Mouse (Mus musculus) ES-Bruce4 (cell line): ENCODE results near the gene Otulin. TPM values are rescaled to one million over a fixed set of nuclear protein-coding genes. Genes with fewer than 3 reads are reported as not detected.

Source experiments
- H3K27ac ChIP-seq: 2 replicates; pipeline ENCODE4 v1.5.1; 2012; ENCODE audit warnings: low read length, inconsistent platforms; ENCODE audit not compliant: insufficient read depth
- H3K27me3 ChIP-seq: 2 replicates; pipeline ENCODE4 v1.6.1; 2012; ENCODE audit warnings: mild to moderate bottlenecking, low read length, inconsistent platforms; ENCODE audit not compliant: control insufficient read depth, poor library complexity, insufficient read depth, severe bottlenecking
- H3K36me3 ChIP-seq: 2 replicates; pipeline ENCODE4 v1.6.1; 2012; ENCODE audit warnings: inconsistent platforms, mild to moderate bottlenecking, low read length, moderate library complexity; ENCODE audit not compliant: control insufficient read depth, poor library complexity, insufficient read depth, severe bottlenecking
- H3K4me1 ChIP-seq: one replicate; pipeline ENCODE4 v1.8.1; 2011; ENCODE audit warnings: low read length; ENCODE audit not compliant: control insufficient read depth, insufficient read depth
- H3K4me3 ChIP-seq: 2 replicates; pipeline ENCODE4 v1.5.1; 2011; ENCODE audit warnings: low read depth, mild to moderate bottlenecking, low read length
- H3K9ac ChIP-seq: 2 replicates; pipeline ENCODE4 v1.6.1; 2012; ENCODE audit warnings: low read depth, mild to moderate bottlenecking, inconsistent platforms; ENCODE audit not compliant: poor library complexity, severe bottlenecking
- H3K9me3 ChIP-seq: replicated peaks from 2 replicates; pipeline ENCODE4 v1.6.1; 2012; ENCODE audit warnings: mild to moderate bottlenecking, low read length, inconsistent platforms; ENCODE audit not compliant: control insufficient read depth, poor library complexity, insufficient read depth, severe bottlenecking
- CTCF ChIP-seq: IDR thresholded peaks from one replicate; pipeline ENCODE4 v1.8.1; 2011; ENCODE audit warnings: low read depth, low read length
- EP300 ChIP-seq: IDR thresholded peaks from 2 replicates; pipeline ENCODE4 v1.6.1; 2011; ENCODE audit warnings: low read depth, low read length; ENCODE audit not compliant: insufficient read depth
- POLR2A ChIP-seq: IDR thresholded peaks from one replicate; pipeline ENCODE4 v1.8.1; 2011; ENCODE audit warnings: low read length; ENCODE audit not compliant: insufficient read depth
- polyA plus RNA-seq: library from polyadenylated mRNA; stranded (reverse); fragments of >200 nt; gene quantifications from 2 replicates; pipeline ENCODE4 v1.2.4, GENCODE M21; 2011; ENCODE audit warnings: low read depth; ENCODE audit not compliant: missing spikeins, insufficient read depth, insufficient read length

Otulin gene
- polyA plus RNA-seq: 17.1 and 17.3 TPM in 2 replicates

GRCm38 (mm10) chr15:27630601-27631383 is at the start of gene Otulin:
Gene Otulin, minus strand, starts transcription at chr15:27630693.
- peak within 1 kb of the TSS; percentile 16; the same call in 1 of the 2 replicates for H3K27ac ChIP-seq
- H3K9me3 ChIP-seq: no peaks in the 10 kb centered on the region
- H3K4me1 ChIP-seq: no peaks in the 10 kb centered on the region
- H3K36me3 ChIP-seq: no peaks in the 10 kb centered on the region; the same call in 1 of the 2 replicates
- peak; percentile 92 for TF ChIP-seq POLR2A
- TF ChIP-seq EP300: peak; percentile 50; the same call in 1 of the 2 replicates
- TF ChIP-seq CTCF: no peak
- peak within 1 kb of the TSS; percentile 83 for H3K4me3 ChIP-seq
- H3K27me3 ChIP-seq: no peaks in the 10 kb centered on the region
- H3K9ac ChIP-seq: peak within 1 kb of the TSS; percentile 81

- Histone ChIP-seq H3K36me3 (no peaks in the 10 kb centered on the region), H3K4me3 (no peak overlapping the region), H3K9me3 (no peaks in the 10 kb centered on the region), H3K9ac (no peak overlapping the region), H3K27me3 (no peaks in the 10 kb centered on the region), H3K27ac (no peak overlapping the region), H3K4me1 (no peaks in the 10 kb centered on the region)
- TF ChIP-seq POLR2A (no peak), EP300 (no peak), CTCF (no peak)
These were observed 48.0 kb upstream of the Otulin start for GRCm38 (mm10) chr15:27678511-27678910.

- no peaks in the 10 kb centered on the region for H3K4me1 ChIP-seq
- no peaks in the 10 kb centered on the region for H3K36me3 ChIP-seq
- H3K9me3 ChIP-seq: no peaks in the 10 kb centered on the region
- TF ChIP-seq EP300: no peak
- TF ChIP-seq POLR2A: no peak
- no peak for TF ChIP-seq CTCF
- H3K4me3 ChIP-seq: no peak overlapping the region
- H3K9ac ChIP-seq: no peak overlapping the region
- no peaks in the 10 kb centered on the region for H3K27me3 ChIP-seq
- no peak overlapping the region for H3K27ac ChIP-seq
These were observed 47.3 kb upstream of the Otulin start for GRCm38 (mm10) chr15:27677801-27678200.

GRCm38 (mm10) chr15:27676211-27676610 is 45.7 kb upstream of the Otulin start:
- H3K27me3 ChIP-seq: no peaks in the 10 kb centered on the region
- H3K9ac ChIP-seq: no peak overlapping the region
- no peaks in the 10 kb centered on the region for H3K4me1 ChIP-seq
- no peak overlapping the region for H3K27ac ChIP-seq
- H3K4me3 ChIP-seq: no peak overlapping the region
- no peaks in the 10 kb centered on the region for H3K36me3 ChIP-seq
- TF ChIP-seq EP300: no peak
- TF ChIP-seq CTCF: no peak
- TF ChIP-seq POLR2A: no peak
- H3K9me3 ChIP-seq: no peaks in the 10 kb centered on the region

- Histone ChIP-seq H3K4me1 (no peaks in the 10 kb centered on the region), H3K36me3 (no peaks in the 10 kb centered on the region)
- no peak for TF ChIP-seq CTCF
- no peak for TF ChIP-seq EP300
- no peak for TF ChIP-seq POLR2A
These were observed 44.6 kb upstream of the Otulin start for GRCm38 (mm10) chr15:27675122-27675521.

GRCm38 (mm10) chr15:27674041-27674440 is 43.5 kb upstream of the Otulin start:
- TF ChIP-seq EP300 (no peak), POLR2A (no peak), CTCF (no peak)
- H3K9me3 ChIP-seq: no peaks in the 10 kb centered on the region
- H3K4me1 ChIP-seq: no peaks in the 10 kb centered on the region
- no peaks in the 10 kb centered on the region for H3K36me3 ChIP-seq
- no peak overlapping the region for H3K9ac ChIP-seq
- no peak overlapping the region for H3K4me3 ChIP-seq
- no peaks in the 10 kb centered on the region for H3K27me3 ChIP-seq
- no peak overlapping the region for H3K27ac ChIP-seq

More at GRCm38 (mm10) chr15:27675122-27675521, 44.6 kb upstream of the Otulin start:
- H3K9ac ChIP-seq: no peak overlapping the region
- H3K27me3 ChIP-seq: no peaks in the 10 kb centered on the region
- H3K27ac ChIP-seq: no peak overlapping the region
- no peak overlapping the region for H3K4me3 ChIP-seq
- no peaks in the 10 kb centered on the region for H3K9me3 ChIP-seq
